Mouse (Mus musculus): Measurements from ENCODE around the gene Prmt8.

DNA sequence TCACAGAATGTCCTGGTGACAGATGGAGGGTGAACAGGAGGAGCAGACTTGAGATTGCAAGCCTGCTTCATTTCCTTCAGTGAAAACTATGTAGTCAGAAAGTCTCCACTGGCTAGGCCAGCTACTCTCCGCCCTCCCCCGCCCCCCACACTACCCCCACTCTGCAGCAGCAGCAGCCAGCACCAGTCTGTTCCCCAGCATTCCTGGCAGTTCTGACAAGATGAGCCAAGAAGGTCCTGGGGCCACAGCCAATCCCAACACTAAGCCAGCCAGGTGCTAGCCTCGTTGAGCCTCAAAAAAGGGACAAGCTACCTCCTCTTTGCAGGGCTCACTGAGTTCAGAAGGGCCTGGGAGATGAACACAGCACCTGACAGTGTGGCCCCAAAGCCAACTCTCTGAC, 16.6 kb downstream of the Prmt8 start:
- TF ChIP-seq CTCF (IDR thresholded peaks at IDR 0.05; ENCODE audit: low read depth, low read length): no peak
- no peak for TF ChIP-seq POLR2A (IDR thresholded peaks at IDR 0.05; ENCODE audit: extremely low read depth, insufficient read depth, low read length)

Data from liver, adult 2 months (tissue).